Mouse (Mus musculus) cerebellum, postnatal 14 days (tissue): Measurements from ENCODE around the gene Ctse.
A peak's percentile ranks its signal among the peaks of the same experiment; 100 is the strongest.

ENCODE experiments used
- DNase-seq, 2 experiments: peaks; one replicate each; pipeline ENCODE4 v3.0.0; 2021; ENCODE audit warnings: mixed read lengths in 2 of 2

The Ctse gene

DNA sequence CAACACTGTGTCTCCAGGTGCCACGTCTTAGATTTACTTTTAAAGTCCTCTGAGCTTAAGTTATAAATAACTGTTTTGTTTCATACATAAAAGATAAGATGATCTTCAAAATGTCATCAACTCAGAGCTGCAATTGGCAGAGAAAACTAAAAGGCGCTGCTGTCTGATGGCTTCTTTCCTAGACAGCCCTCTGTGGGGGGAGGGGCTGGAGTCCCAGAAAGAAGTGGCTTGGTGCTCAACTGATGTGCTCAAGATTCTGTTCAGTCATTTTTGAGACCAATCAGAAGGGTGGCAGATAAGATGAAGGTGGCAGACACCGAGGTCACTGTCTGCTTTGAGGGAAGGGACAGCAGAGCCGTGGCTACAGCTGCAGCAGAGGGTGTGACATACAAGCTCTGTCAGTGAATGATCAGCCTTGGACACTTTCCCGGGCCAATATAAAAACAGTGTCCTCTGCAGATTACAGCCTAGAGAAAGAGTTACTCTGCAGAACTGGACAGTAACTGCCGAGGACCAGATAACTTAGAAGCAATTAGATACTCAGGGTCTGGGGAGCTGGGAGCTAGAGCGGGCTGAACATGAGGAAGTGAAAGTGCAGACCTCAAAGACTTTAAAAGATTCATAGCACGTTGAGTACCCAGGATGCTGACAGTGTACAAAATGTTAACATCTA is 64.1 kb downstream of the Ctse start:
- DNase-seq: no peak

- no peak for DNase-seq
These were observed 65.4 kb downstream of the Ctse start for GRCm38 (mm10) chr1:131703482-131703881.

DNA sequence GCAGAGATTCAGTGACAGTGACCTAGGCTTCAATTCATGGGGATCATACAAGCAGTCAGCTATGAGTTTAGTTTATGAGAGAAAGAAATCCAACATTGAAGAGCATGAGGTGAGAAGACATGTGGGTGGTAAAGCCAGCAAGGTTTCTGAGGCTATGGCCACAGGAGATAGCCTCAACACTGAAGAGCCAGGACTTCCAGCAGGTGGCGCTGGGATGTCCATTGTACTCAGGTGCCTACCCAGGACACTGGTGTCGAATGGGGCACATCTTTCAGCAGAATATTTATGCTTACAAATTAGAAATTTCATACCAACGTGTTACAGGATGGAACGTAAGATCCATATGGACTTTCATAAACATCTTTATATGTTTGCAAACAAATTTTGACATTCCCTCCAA is 70.2 kb downstream of the Ctse start:
- DNase-seq: peak; percentile 84 to 86

DNA sequence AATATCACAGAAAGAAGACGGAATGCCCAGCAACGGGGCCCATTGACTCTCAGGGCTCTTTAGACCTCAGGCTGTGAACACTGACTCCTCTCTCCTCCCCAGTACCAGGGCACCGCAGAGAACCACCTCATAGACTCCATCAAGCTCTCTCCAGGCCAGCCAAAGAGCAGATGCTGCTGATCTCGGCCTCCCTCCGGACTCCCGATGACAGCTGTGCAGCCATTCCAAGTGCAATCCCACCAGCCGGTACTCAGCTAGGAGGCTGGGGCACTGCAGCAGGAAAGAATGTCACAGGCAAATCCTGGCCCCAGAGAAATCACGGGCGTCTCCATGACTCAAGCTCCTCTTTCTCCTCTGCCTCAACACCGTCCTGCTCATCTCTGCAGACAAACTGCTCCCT is 73.4 kb downstream of the Ctse start:
- DNase-seq: peak in 1 of 2 experiments; percentile 28

DNA sequence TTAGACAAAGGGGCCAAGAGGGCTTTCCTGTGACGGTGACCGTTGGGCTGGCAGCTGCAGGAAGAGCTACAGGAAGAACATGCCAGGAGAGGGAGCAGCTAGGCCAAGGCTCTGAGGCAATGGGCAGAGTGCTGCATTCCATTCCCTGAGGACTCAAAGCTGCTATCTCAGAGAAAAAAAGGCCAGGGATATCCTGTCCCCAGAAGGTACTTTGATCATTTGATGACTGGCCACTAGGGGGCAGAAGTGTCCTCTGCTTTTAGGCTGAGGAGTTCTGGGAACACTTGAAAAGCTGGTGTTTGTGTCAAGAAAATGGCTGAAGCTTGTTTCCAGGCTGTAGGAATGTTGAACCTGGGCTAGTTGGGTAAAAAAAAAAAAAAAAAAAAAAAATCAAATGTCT is 74.3 kb downstream of the Ctse start:
- peak; percentile 96 to 98 for DNase-seq

- no peak for DNase-seq
These were observed 76.6 kb downstream of the Ctse start for GRCm38 (mm10) chr1:131714388-131715337.

- DNase-seq: no peak
These were observed 81.0 kb downstream of the Ctse start for GRCm38 (mm10) chr1:131718952-131719694.

DNA sequence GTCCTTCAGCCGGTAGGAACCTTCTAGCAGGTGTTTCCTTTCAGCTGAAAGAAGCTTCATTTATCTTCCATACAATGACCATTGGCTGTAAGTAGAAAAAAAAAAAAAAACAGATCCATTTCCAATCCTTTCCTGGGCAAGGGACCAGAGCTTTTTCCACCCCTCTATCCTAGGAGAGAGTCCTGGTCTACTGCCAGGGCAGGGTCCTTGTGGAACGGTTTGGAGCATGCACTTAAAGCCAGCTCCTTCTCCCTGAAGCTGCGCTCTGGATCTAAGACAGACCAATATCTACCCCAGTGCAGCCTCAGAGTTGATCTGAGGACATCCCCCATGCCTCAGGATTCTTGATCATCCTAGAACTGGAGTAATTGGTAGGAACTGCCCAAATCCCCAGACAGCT is 83.9 kb downstream of the Ctse start:
- DNase-seq: peak in 1 of 2 experiments; percentile 39

- DNase-seq: no peak
These were observed 85.4 kb downstream of the Ctse start for GRCm38 (mm10) chr1:131723549-131723948.
